Mouse (Mus musculus): ENCODE measurements at regions not wholly inside any gene's neighbourhood (a gene's known extent, or its start where the extent isn't known, plus 50 kb on each side); places are given as distances from the start of the nearest gene placed in this dataset.

- TF ChIP-seq CTCF (IDR thresholded peaks at IDR 0.05; ENCODE audit: low read depth, low read length) (no peak), POLR2A (IDR thresholded peaks at IDR 0.05; ENCODE audit: borderline replicate concordance, low read depth, low read length) (no peak)
Measured at GRCm38 (mm10) chr16:45033268-45033667, 59.9 kb upstream of the Ccdc80 start.
